Mouse (Mus musculus) ES-Bruce4 (cell line): ENCODE measurements around the gene D430042O09Rik.

Source experiments
- CTCF ChIP-seq: IDR thresholded peaks from one replicate; pipeline ENCODE4 v1.8.1; 2011; ENCODE audit warnings: low read depth, low read length
- EP300 ChIP-seq: IDR thresholded peaks from 2 replicates; pipeline ENCODE4 v1.6.1; 2011; ENCODE audit warnings: low read depth, low read length; ENCODE audit not compliant: insufficient read depth
- POLR2A ChIP-seq: IDR thresholded peaks from one replicate; pipeline ENCODE4 v1.8.1; 2011; ENCODE audit warnings: low read length; ENCODE audit not compliant: insufficient read depth

GRCm38 (mm10) chr7:125826887-125827286, 119.2 kb downstream of the D430042O09Rik start:
- TF ChIP-seq CTCF (no peak), POLR2A (no peak), EP300 (no peak)
